Mouse (Mus musculus) adrenal gland (tissue): ENCODE results near the gene Pbx1.

Source experiments
- intact Hi-C: fragments of 180-260 bp; cut with DNase I; formaldehyde crosslinking; loops from one replicate; pipeline ENCODE4 v1.15.1; 2025

Pbx1 gene

DNA sequence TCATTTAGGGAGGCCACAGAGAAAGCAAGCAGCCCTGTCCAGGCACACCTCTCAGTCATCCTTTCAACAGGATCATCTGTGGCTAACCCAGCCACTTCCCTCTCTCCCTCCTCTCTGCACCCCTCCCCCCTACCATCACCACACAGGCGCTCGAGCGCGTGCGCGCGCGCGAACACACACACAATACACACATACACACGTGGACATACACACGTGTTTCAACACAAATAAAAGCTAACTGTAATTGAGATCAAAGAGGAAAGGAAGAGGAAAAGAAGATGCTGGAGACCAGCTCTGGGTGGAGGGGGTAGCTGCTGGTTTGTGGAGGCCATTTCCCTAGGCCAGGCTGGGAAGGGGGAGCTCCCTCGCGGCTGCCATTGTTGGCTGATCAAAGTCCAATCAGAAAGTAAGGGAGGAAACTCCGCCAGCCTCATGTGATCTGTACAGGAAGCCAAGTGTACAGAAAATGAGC, 75.1 kb downstream of the Pbx1 start:
- intact Hi-C loops = no loop called here

GRCm38 (mm10) chr1:168355985-168356556, 76.0 kb downstream of the Pbx1 start:
- intact Hi-C loops = no loop called here

GRCm38 (mm10) chr1:168354934-168355333, 77.1 kb downstream of the Pbx1 start:
- intact Hi-C loops = no loop called here

- intact Hi-C loops = no loop called here
Observed at GRCm38 (mm10) chr1:168348036-168348784, 83.9 kb downstream of the Pbx1 start.

- intact Hi-C loops = no loop called here
Observed at GRCm38 (mm10) chr1:168344918-168345317, 87.2 kb downstream of the Pbx1 start.

DNA sequence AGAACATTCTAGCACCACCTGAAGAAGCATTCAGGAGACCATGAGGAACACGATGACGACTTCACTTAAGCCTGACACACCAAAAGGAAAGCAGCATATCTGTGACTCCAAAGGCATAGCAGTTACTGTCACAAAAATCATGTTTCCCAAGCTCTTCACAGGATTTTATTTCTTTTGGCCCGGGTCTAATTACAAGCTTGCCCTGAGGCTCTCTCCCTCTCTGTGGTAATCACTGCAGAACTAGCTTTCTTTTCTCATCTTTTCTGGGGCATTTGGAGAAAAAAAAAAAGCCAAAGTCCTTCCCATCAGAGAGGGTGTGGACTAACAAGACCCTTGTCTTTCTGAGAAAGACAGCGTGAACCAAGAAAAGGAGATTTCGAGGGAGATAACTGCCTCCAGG, 87.8 kb downstream of the Pbx1 start:
- intact Hi-C loops = no loop called here

DNA sequence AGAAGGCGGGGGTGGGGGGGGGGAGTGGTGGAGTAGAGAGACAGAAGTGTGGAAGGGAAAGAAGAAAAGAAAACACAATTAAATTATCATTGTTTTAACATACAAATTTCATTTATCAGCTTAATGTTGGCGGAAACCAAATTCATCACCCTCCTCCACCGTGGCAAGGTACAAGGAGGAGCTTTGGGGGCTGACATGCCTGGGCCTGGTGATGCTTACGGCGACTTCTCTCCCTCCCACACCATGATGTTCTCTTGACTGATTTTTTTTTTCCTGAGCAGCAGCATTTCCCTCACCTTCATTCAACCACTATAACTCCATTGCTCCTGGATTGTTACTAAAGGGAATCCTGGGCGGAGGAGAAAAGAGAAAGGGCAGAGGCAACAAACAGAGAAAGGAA, 89.8 kb downstream of the Pbx1 start:
- intact Hi-C loops = no loop called here

DNA sequence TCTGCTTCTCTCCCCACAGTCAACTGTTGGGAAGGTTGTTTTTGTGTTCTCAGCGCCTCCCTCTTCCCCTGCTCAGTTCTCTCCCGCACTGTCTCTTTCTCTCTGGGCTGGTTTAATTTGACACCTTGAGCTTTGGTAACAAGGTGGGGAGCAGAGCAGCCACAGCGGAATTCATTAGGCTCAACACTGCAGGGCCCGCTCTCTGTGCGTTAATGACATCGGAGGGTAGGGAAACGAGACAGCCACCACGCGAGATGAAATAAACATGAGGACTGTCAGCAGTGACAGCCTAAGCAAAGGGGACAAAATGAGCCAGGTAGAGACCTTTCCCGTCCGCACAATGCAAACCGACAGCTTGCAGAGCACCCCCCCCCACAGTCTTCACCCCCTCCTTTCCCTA, 90.2 kb downstream of the Pbx1 start:
- intact Hi-C loops = no loop called here

DNA sequence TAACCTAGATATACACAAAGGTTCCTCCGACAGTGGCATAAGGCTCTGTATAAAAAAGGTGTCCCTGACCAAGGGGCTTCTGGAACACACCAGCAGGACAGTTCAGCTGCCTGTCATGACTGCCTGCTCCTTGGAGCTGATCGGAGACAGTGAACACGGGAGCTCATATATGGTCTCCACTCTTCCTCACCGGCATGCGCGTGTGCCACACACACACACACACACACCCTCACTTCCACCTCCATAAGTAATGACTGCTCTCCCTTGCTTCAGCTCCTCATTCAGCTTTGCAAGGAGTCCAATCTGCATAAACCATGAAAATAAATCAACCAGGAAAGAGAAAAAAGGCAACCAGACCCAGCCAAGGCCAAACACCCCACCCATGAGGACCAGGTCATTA, 90.7 kb downstream of the Pbx1 start:
- intact Hi-C loops = no loop called here

- intact Hi-C loops = no loop called here
Observed at GRCm38 (mm10) chr1:168336238-168336818, 95.7 kb downstream of the Pbx1 start.

DNA sequence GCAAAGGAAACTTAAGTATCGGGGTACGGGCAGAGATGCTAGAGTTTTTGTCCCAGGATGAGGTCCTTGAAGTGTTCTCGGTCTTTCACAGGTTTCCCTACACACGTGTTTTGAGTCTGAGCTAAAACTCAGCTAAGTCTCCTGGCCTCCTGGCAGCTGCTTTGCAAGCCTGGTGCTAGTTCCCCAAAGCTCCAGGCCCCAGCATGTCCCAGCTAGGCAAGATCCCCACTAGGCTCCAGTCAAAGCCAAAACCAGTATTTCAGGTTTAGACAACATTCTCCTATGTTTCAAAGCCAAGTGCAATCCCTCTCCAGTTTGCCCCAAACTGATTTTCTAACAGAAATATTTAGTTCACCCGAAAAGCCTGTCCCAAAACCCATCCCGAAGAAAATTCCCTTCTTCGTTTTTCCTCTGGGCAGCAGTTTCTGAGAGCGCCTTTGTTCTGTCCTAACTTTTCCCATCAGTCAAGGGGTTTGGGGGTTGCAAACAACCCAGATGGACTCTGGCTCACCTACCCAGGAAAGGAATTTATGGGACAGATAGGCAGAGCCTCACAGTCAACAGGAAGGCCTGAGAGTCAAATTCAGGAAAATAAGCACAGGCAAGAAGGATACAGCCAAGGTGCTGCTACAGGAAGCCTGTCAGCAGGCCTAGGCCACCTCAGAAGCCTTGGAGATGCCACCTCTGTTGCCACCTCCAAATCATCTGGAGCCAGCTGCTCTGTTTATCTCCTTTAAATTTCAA, 97.1 kb downstream of the Pbx1 start:
- intact Hi-C loops = no loop called here

- intact Hi-C loops = no loop called here
Observed at GRCm38 (mm10) chr1:168332056-168332455, 100.0 kb downstream of the Pbx1 start.

- intact Hi-C loops = loop anchor here (10.0 kb wide), 1 partner anchor 97 kb away; no protein-coding TSS in a partner anchor
Observed at GRCm38 (mm10) chr1:168328236-168328605, 103.8 kb downstream of the Pbx1 start.

GRCm38 (mm10) chr1:168327405-168328235, 104.5 kb downstream of the Pbx1 start:
- intact Hi-C loops = loop anchor here (10.0 kb wide), 1 partner anchor 97 kb away; no protein-coding TSS in a partner anchor

- intact Hi-C loops = loop anchor here (10.0 kb wide), 1 partner anchor 99 kb away; no protein-coding TSS in a partner anchor
Observed at GRCm38 (mm10) chr1:168325786-168326185, 106.3 kb downstream of the Pbx1 start.

DNA sequence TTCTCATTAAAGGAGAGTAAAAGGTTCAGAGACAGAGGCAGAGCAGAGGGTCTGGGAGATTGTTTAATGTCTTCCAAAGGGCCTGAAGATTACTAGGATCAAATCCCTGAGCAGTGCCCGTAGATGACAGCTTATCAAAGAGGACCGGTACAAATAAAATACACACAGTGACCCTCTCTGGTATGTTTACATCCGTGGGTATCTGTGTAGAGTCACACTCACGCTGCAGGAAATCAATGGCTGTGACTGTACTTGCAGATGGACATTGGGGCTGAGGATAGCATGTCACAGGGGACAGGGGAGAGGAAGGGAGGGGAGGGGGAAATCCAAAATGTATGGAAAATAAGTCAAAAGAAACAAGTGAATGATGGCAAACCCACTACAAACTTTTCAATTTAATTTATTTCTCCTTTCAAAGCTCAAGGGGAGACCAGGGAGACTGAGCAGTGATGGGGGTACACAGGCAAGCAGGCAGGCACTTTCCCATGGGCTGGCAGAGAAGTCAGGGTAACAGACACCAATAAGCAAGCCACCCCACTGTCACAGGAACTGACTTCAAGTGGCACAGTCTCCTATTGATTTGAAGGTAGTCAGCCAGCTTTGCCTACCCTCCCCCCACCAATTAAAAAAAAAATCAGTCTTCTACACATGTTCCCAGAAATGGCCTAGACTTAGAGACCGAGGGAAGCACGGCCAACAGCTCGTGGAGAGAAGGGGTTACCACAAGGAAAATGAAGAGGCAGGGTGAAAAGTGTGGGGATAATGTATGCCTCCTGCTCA, 107.6 kb downstream of the Pbx1 start:
- intact Hi-C loops = loop anchor here (5.0 to 10.0 kb wide), 2 partner anchors 100 to 107 kb away; no protein-coding TSS in a partner anchor

GRCm38 (mm10) chr1:168323436-168324108, 108.5 kb downstream of the Pbx1 start:
- intact Hi-C loops = loop anchor here (5.0 to 10.0 kb wide), 2 partner anchors 101 to 106 kb away; no protein-coding TSS in a partner anchor

GRCm38 (mm10) chr1:168322892-168323291, 109.2 kb downstream of the Pbx1 start:
- intact Hi-C loops = loop anchor here (5.0 to 10.0 kb wide), 2 partner anchors 102 to 106 kb away; no protein-coding TSS in a partner anchor

DNA sequence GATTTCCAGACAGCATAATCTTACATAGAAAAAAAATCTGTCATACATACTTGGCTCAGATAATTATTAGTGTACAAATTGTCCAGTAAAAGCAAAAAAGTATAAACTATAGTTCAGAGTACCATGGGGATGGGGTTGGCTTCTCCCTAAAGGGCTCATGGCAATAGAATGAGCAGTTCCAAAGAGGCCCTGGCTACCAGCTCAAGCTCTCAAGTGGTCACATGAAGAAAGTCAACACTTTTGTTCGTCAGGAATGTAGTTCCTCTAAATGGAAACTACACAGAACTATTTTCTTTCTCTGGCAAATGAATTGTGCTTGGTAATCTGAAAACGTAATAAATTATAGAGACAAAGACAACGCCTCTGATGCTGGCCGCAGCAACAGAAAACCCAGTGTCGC, 112.4 kb downstream of the Pbx1 start:
- intact Hi-C loops = loop anchor here (5.0 to 10.0 kb wide), 2 partner anchors 102 to 105 kb away; no protein-coding TSS in a partner anchor
